Mouse (Mus musculus): Measurements from ENCODE around the gene Cptp. TPM values are rescaled to one million over a fixed set of nuclear protein-coding genes. Genes with fewer than 3 reads are reported as not detected.

The Cptp gene
- total and polyA plus RNA-seq, 2 experiments from 2014 or later = 27.9 to 31.3 TPM

- H3K4me3 ChIP-seq (ENCODE audit: low read length) = no peak overlapping the region
- no peak for TF ChIP-seq CTCF (IDR thresholded peaks at IDR 0.05; ENCODE audit: low read depth)
- peaks cover 38% of the 10 kb centered on the region for H3K36me3 ChIP-seq (ENCODE audit: insufficient read depth, low read length)
- no peaks in the 10 kb centered on the region for H3K9me3 ChIP-seq (ENCODE audit: low read length)
- DNase-seq (ENCODE audit: low spot score) = no peak
- H3K4me1 ChIP-seq (ENCODE audit: insufficient read depth, low read length) = peaks cover 23% of the 10 kb centered on the region
- H3K27me3 ChIP-seq (ENCODE audit: insufficient read depth, low read length) = no peaks in the 10 kb centered on the region
- no peak overlapping the region for H3K9ac ChIP-seq (replicated peaks; ENCODE audit: low read length)
- WGBS = 89% methylated on average over 9 of the region's 9 CpGs
- no peak for ATAC-seq
- H3K27ac ChIP-seq = no peak overlapping the region
- H3K4me2 ChIP-seq (ENCODE audit: low read depth, low read length) = no peak overlapping the region
Measured at GRCm38 (mm10) chr4:155853421-155853820, 15.8 kb downstream of the Cptp start.

- DNase-seq (ENCODE audit: low spot score) = no peak
- Histone ChIP-seq H3K27ac (no peak overlapping the region), H3K4me2 (ENCODE audit: low read depth, low read length) (no peak overlapping the region), H3K4me3 (ENCODE audit: low read length) (no peak overlapping the region), H3K27me3 (ENCODE audit: insufficient read depth, low read length) (no peaks in the 10 kb centered on the region), H3K36me3 (ENCODE audit: insufficient read depth, low read length) (peaks cover 29% of the 10 kb centered on the region), H3K9ac (replicated peaks; ENCODE audit: low read length) (no peak overlapping the region), H3K4me1 (ENCODE audit: insufficient read depth, low read length) (peaks cover 27% of the 10 kb centered on the region), H3K9me3 (ENCODE audit: low read length) (no peaks in the 10 kb centered on the region)
- no peak for TF ChIP-seq CTCF (IDR thresholded peaks at IDR 0.05; ENCODE audit: low read depth)
- WGBS = 52% methylated on average over 2 of the region's 2 CpGs
- no peak for ATAC-seq
Measured at GRCm38 (mm10) chr4:155851951-155852411, 17.3 kb downstream of the Cptp start.

- H3K4me3 ChIP-seq (ENCODE audit: low read length) = no peak overlapping the region
- no peaks in the 10 kb centered on the region for H3K27me3 ChIP-seq (ENCODE audit: insufficient read depth, low read length)
- H3K9me3 ChIP-seq (ENCODE audit: low read length) = no peaks in the 10 kb centered on the region
- H3K9ac ChIP-seq (replicated peaks; ENCODE audit: low read length) = no peak overlapping the region
- peaks cover 33% of the 10 kb centered on the region for H3K4me1 ChIP-seq (ENCODE audit: insufficient read depth, low read length)
- DNase-seq (ENCODE audit: low spot score) (no peak), ATAC-seq (no peak)
- TF ChIP-seq CTCF (IDR thresholded peaks at IDR 0.05; ENCODE audit: low read depth) = no peak
- WGBS = 95% methylated on average over 3 of the region's 3 CpGs
- no peak overlapping the region for H3K4me2 ChIP-seq (ENCODE audit: low read depth, low read length)
- H3K27ac ChIP-seq = no peak overlapping the region
- H3K36me3 ChIP-seq (ENCODE audit: insufficient read depth, low read length) = peaks cover 23% of the 10 kb centered on the region
Measured at GRCm38 (mm10) chr4:155851368-155851767, 17.9 kb downstream of the Cptp start.

- H3K4me2 ChIP-seq (ENCODE audit: low read depth, low read length) = 0 out of 2 replicates have a peak overlapping the region, but pooled peaks have one; percentile 68
- no peaks in the 10 kb centered on the region for H3K27me3 ChIP-seq (ENCODE audit: insufficient read depth, low read length)
- H3K9ac ChIP-seq (replicated peaks; ENCODE audit: low read length) = no peak overlapping the region
- no peak overlapping the region for H3K27ac ChIP-seq
- peaks cover 9% of the 10 kb centered on the region for H3K36me3 ChIP-seq (ENCODE audit: insufficient read depth, low read length)
- no peak for TF ChIP-seq CTCF (IDR thresholded peaks at IDR 0.05; ENCODE audit: low read depth)
- WGBS = 84% methylated on average over 3 of the region's 3 CpGs
- no peaks in the 10 kb centered on the region for H3K9me3 ChIP-seq (ENCODE audit: low read length)
- peaks cover 35% of the 10 kb centered on the region for H3K4me1 ChIP-seq (ENCODE audit: insufficient read depth, low read length)
- no peak for DNase-seq (ENCODE audit: low spot score)
- no peak overlapping the region for H3K4me3 ChIP-seq (ENCODE audit: low read length)
- no peak for ATAC-seq
Measured at GRCm38 (mm10) chr4:155849792-155850451, 19.3 kb downstream of the Cptp start.

GRCm38 (mm10) chr4:155849391-155849790 is 19.8 kb downstream of the Cptp start:
- 0 out of 2 replicates have a peak, but pooled peaks cover 4% of the 10 kb centered on the region for H3K36me3 ChIP-seq (ENCODE audit: insufficient read depth, low read length)
- TF ChIP-seq CTCF (IDR thresholded peaks at IDR 0.05; ENCODE audit: low read depth) = no peak
- 89% methylated on average over 2 of the region's 2 CpGs for WGBS
- ATAC-seq = no peak
- H3K9me3 ChIP-seq (ENCODE audit: low read length) = no peaks in the 10 kb centered on the region
- H3K4me3 ChIP-seq (ENCODE audit: low read length) = no peak overlapping the region
- H3K27me3 ChIP-seq (ENCODE audit: insufficient read depth, low read length) = no peaks in the 10 kb centered on the region
- DNase-seq (ENCODE audit: low spot score) = no peak
- H3K4me1 ChIP-seq (ENCODE audit: insufficient read depth, low read length) = peaks cover 35% of the 10 kb centered on the region
- H3K9ac ChIP-seq (replicated peaks; ENCODE audit: low read length) = no peak overlapping the region
- peak overlapping the region; percentile 68 for H3K4me2 ChIP-seq (ENCODE audit: low read depth, low read length)
- H3K27ac ChIP-seq = no peak overlapping the region

GRCm38 (mm10) chr4:155848434-155849095 is 20.7 kb downstream of the Cptp start:
- ATAC-seq = no peak
- no peaks in the 10 kb centered on the region for H3K36me3 ChIP-seq (ENCODE audit: insufficient read depth, low read length)
- peaks cover 35% of the 10 kb centered on the region for H3K4me1 ChIP-seq (ENCODE audit: insufficient read depth, low read length)
- no peak for DNase-seq (ENCODE audit: low spot score)
- peak overlapping the region; percentile 90 for H3K4me3 ChIP-seq (ENCODE audit: low read length)
- no peak overlapping the region for H3K27ac ChIP-seq
- 54% methylated on average over 7 of the region's 7 CpGs for WGBS
- TF ChIP-seq CTCF (IDR thresholded peaks at IDR 0.05; ENCODE audit: low read depth) = no peak
- H3K4me2 ChIP-seq (ENCODE audit: low read depth, low read length) = peak overlapping the region; percentile 68
- peak overlapping the region; percentile 87 for H3K9ac ChIP-seq (replicated peaks; ENCODE audit: low read length)
- no peaks in the 10 kb centered on the region for H3K27me3 ChIP-seq (ENCODE audit: insufficient read depth, low read length)
- H3K9me3 ChIP-seq (ENCODE audit: low read length) = no peaks in the 10 kb centered on the region

All from hindbrain, postnatal 0 days (tissue).